Mouse (Mus musculus) embryo, embryonic 10.5 days (tissue): ENCODE results near the gene Gm10139.
"Not testable (repeated sequence)": the region's sequence is repeated elsewhere in the genome, so short reads cannot be mapped to it uniquely, and the experiment has no call there.

Experiments used
- DNase-seq: peaks from one replicate; pipeline ENCODE4 v3.0.0-alpha.2; 2015; ENCODE audit warnings: low spot score

Gm10139 gene

GRCm38 (mm10) chr13:65512378-65512777, at the start of gene Gm10139:
Gene Gm10139 (plus strand): TSS chr13:65512678.
- DNase-seq: not testable (repeated sequence)

DNA sequence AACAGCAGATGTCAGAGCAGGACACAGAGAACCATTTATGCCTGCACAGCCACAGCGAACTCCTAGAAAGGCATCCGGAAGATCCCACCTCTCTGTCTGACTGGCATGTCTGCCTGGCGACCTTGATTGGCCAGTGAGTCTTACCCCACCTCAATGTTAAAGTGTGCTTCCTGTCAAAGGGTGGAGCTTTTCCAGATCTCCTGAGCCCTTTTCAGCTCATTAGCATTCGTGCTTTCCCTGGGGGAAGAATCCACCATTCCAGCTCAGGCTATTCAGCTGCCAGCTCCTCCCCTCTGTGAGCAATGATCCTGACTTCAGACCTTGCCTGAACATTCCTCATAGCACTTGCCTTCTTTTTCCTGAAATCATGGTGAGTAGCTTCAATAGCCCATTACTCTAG, 45.2 kb downstream of the Gm10139 start:
- not testable (repeated sequence) for DNase-seq
